Mouse (Mus musculus) common myeloid progenitor, adult 5-6 weeks (primary cell): ENCODE results near the gene Ddx39b. TPM values are rescaled to one million over a fixed set of nuclear protein-coding genes. Genes with fewer than 3 reads are reported as not detected.

Experiments
- ATAC-seq: replicated peaks from 2 replicates; pipeline ENCODE4 v1.8.0; 2016; ENCODE audit warnings: low read depth, mild to moderate bottlenecking, moderate TSS enrichment, inconsistent platforms; ENCODE audit not compliant: poor library complexity, severe bottlenecking
- total RNA-seq: library from RNA; stranded (forward); fragments of 200-1000, 187-1606 nt; gene quantifications from 2 replicates; pipeline ENCODE4 v1.2.3, GENCODE M21; 2017

The Ddx39b gene
- total RNA-seq, 1 experiment from 2014 or later: 218 TPM

GRCm38 (mm10) chr17:35240384-35241304 is 902 bp upstream of the Ddx39b start:
- ATAC-seq: no peak

DNA sequence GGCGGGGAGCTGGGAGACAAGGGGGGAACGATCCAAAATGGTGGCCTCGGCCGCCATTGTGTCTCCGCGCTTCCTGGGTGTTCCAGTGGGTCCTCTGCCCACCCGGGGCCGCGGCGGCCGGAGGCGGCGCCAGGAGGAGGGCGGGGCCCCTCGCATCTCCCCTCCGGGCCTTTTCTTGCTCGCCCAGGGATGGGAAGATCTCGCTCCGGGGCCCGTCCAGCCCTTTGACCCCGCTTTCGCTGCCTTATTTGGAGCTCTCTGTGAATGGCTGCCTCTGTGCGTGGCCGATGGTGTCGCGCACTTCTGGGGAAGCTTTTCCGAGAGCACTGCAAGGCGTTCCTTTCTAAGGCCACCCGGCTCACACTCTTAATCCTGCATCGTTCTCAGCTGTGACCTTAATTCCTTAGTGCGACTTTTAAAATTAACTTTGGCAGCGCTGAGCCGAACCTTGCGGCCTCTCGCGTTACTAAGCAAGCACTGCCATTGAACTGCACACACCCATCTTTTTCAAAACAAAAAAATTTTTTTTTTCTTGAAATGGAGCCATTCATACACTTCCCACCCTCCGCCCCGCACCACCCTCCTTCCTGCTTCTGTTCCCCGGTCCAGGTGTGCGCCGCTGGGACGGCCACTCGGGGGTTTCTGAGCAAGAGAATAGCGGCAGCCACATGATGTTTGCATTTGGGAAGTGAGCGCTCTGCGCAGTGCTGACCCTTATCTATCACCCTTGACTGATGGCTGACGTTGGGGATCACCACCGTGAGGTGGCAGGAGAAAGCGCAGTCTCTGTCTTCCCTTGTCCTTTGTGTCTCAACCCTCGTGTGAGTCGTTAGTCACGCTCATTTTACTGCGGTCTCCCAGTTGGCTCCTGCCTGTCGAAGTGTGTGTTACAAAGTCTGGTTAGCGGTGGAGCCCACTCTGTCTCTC is 732 bp downstream of the Ddx39b start:
- ATAC-seq: peak; percentile 50

DNA sequence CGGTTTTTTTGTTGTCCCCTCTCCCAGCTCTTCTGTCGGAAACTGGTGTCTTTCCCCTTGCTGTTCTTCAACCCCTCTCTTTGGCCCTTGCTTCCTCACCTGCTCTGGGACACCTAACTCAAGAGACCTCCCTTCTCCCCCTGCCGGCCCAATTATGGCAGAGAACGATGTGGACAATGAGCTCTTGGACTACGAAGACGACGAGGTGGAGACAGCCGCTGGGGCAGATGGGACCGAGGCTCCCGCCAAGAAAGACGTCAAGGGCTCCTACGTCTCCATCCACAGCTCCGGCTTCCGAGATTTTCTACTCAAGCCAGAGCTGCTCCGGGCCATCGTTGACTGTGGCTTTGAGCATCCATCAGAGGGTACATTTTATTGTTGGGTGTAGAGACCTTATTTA is 1.5 kb downstream of the Ddx39b start:
- 0 out of 2 replicates have a peak, but pooled peaks have one; percentile 4 for ATAC-seq

- no peak for ATAC-seq
These were observed 3.5 kb downstream of the Ddx39b start for GRCm38 (mm10) chr17:35244999-35245398.

DNA sequence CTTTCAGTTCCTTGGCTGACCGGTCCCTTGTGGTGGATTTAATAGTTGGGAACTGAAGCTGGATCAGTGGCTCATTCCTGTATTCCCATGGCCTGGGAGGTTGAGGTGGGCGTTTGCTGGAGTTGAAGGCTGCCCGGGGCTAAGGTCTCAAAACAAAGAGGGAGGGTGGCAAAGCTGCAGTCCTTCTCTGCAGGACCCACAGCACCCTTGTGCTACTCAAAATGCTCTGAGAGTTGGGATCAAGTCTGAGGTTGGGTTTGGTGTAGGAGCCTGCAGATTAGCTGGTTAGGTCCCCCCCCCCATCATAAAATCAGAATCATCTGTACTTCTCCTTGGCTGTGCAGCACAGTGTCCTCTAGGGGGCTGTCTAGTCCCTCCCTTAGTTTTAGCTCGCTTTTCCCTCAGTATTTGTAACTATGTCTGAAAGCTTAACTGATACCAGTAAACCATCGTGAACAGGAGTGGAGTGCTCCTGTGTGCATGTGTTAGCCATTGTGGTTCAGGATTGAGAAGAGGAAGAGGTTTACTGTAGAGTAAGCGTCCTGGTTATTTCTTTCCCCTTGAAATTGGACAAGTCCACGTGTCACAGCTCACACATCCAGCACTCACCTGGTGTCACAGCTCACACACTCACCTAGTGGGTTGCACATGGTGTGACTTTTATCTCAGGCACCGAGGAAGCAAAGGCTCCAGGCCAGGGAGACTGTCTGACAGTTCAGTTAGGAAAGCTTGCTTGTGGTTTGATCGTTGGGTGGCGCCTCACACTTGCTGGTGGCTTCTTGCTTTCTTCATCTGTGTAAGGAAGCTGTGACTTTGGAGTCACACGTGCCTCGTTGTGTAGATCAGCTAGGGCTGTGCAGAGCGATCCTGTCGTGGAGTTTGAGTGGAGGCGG is 4.4 kb downstream of the Ddx39b start:
- no peak for ATAC-seq

DNA sequence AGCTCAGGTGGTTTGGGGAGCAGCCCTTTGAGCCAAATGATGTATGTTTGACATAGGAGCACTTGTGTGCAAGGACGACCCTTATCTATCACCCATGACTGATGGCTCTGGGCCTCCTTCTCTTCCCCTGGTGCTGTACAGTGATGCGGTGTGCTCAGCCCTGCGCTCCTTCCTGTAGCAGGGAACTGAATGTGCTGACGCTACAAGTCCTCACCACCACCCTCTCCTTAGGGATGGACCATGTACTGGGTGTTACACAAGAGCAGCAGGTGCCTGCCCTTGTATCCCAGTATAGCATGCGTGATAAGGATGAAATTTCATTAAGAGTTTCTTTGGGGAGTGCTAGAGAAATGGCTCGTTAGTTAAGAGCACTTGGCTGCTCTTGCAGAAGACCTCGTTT is 5.6 kb downstream of the Ddx39b start:
- ATAC-seq: no peak

DNA sequence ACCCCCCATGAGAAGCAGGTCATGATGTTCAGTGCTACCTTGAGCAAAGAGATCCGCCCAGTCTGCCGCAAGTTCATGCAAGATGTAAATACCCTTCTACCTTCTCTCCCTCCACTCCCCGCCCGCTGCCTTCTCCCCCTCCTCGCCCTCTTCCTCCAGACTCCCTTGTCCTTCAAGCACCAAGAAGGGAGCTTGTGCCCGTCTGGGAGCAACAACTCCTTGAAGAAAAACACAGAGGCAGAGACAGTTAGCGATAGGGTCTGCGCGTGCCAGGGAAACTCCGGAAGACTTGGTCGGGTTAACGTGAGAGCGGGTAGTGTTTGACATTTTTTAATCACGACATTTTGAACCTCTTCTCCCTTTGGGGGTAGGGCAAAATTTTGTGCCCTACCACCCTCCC is 7.4 kb downstream of the Ddx39b start:
- ATAC-seq: no peak

DNA sequence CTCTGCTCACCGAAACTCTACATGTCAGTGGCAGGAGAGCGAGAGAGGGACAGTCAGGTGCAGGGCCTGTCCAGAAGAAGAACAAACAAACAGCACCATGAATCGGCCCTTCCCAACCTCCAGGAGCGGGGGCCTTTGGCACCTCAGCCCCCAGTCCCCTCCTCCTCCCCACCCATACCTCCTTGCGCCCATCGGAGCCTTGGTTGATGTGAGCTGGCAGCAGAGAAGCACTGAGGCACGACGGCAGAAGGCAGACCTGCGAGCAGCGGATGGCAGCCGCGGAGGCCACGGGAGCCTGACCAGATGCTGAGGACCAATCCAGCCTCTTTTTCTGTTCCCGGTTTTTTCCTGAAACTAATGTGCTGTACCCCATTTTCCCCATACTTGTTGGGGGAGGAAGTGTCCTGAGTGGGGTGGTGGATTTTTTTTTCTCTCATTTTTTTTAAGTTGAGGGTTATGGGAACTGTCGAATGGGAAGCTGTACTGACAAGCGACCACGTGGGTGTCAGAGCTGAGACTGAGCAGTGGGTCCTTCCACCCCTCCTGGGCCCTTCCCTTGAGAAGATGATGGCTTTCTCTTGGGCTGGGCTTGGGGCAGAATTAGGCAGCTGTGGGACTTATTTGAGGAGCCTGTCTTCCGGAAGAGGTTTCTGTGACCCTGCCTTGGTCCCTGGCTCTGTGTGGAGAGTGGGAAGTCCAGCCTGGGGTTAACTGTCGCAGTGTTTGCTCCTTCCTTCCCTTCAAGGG is 8.1 kb downstream of the Ddx39b start:
- ATAC-seq: no peak

DNA sequence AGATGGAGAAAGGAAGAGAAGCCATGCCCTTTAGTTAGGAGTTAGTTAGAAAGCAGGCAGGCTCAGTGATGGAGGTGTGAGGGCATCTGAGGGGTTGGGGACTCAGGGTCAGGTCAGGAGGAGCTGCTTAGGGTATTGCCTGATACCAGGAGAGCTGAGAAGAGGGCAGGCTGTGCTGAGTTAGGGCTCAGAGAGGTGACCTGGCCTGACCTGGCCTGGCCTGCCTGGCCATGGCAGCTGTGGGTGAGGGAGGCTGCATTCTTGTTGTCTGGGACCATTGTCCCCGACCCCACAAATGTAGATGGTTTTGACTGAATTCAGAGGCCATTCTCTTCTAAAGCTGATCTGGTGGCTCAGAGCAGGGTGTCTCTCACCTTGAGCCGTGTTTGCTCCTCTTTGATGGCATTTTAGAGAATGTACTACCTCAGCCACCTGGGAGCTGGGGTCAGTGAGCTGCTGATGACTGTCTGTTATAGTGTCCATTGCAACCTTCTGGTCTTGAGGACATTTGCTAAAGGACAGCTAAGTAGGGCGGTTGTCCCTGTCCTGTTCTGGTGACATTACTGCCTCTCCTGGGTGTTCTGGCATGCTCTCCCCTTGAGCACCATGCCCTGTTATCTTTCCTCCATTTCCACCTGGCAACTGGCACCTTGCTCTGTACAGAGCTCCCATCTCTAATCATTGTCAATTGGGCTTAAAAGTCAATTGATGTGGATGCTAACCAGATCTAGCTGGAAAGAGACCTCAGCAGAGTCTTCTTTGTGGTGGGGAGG is 9.0 kb downstream of the Ddx39b start:
- ATAC-seq: no peak

GRCm38 (mm10) chr17:35251162-35251719 is 9.7 kb downstream of the Ddx39b start:
- no peak for ATAC-seq

GRCm38 (mm10) chr17:35251981-35252380 is 10.4 kb downstream of the Ddx39b start:
- ATAC-seq: no peak

DNA sequence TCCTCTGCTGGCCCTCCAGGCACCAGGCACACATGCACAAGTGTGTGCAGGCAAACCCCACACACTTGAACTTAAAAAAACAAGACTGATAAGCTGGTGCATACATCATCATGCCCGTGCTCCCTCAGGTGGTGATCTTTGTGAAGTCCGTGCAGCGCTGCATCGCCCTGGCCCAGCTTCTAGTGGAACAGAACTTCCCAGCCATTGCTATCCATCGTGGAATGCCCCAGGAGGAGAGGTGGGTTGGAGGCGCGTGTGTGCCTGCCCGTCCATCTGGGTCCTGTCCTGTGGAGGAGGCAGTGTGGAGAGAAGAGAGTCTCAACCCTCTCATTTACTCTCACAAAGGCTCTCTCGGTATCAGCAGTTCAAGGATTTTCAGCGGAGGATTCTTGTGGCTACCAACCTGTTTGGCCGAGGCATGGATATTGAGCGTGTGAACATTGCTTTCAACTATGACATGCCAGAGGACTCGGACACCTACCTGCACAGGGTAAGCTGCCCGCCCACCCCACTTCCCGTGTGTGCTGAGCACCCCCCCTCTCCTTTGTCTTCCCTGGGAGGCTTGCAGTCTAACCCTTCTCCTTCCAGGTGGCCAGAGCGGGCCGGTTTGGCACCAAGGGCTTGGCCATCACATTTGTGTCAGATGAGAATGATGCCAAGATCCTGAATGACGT is 11.2 kb downstream of the Ddx39b start:
- no peak for ATAC-seq

DNA sequence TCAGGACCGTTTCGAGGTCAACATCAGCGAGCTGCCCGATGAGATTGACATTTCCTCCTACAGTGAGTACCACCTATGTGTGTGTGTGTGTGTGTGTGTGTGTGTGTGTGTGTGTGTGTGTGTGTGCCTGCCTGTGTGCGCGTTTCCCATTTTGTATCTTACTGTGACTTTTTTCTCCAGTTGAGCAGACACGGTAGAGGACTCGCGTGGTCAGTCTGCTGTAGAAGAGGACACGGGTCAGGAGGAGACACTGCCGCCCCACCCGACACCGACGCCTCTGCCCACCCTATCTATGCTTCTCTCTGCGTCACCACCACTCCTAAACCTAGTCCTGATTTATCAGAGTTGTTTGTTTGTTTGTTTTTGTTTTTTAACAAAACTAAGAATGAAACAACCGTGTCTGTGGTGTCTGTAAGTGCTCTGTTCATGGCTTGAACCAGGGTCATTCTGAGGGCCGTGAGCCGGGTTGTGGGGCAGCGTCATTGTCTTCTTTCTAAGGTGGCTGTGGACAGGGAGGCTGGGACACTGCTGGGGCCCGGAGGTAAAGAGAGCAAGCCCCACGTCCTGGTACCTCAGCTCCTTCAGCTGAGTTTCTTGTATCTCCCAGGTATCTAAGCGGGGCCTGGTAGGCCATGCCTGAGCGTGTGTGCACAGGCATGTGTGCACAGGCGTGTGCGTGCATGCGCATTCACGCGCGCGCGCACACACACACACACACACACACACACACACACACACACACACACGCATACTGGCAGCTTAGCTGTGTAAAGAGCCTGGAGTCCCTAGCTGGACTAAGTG is 11.9 kb downstream of the Ddx39b start:
- no peak for ATAC-seq

- ATAC-seq: peak; percentile 52; the same call in 1 of the 2 replicates
These were observed 12.9 kb downstream of the Ddx39b start for GRCm38 (mm10) chr17:35254241-35255098.

- no peak for ATAC-seq
These were observed 13.8 kb downstream of the Ddx39b start for GRCm38 (mm10) chr17:35255301-35255700.

DNA sequence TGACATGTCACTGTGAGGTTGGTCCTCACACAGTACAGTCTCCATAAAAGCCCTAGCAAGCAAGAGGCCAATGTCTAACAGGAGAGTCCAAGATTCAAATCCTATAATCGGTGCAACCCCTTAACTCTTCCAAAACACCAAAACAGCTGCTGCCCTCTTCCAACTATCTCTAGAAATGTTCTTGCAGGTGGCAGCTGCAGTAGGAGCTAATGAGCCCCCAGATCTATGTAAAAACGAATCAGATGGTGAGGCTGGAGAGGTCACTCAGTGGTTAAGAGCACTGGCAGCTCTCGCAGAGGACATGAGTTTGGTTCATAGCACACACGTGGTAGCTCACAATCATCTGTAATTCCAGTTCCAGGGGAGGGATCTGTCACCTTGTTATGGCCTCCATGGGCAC is 14.2 kb downstream of the Ddx39b start:
- no peak for ATAC-seq
